Mouse (Mus musculus) spleen, embryonic (tissue): ENCODE measurements around the gene Jmjd1c.

ENCODE experiments used
- CTCF ChIA-PET: fragments of 350-600 bp; sonication (Branson Sonifier 250); formaldehyde crosslinking; loops from one replicate; lab custom pipeline; 2022; lab: Charles Lee

The Jmjd1c gene

GRCm38 (mm10) chr10:67095798-67096620, at the start of gene Jmjd1c:
TSS of gene Jmjd1c (plus strand) at chr10:67096125.
- CTCF ChIA-PET: no interaction called here

GRCm38 (mm10) chr10:67047712-67048645, 47.9 kb upstream of the Jmjd1c start:
- CTCF ChIA-PET: interaction anchor here (0.5 kb wide), 1 partner anchor 11 kb away, joined by 4 read pairs; no protein-coding TSS in a partner anchor

- CTCF ChIA-PET: no interaction called here
These were observed 46.9 kb upstream of the Jmjd1c start for GRCm38 (mm10) chr10:67048871-67049615.

- CTCF ChIA-PET: no interaction called here
These were observed 46.3 kb upstream of the Jmjd1c start for GRCm38 (mm10) chr10:67049621-67050020.

GRCm38 (mm10) chr10:67050766-67051165, 45.2 kb upstream of the Jmjd1c start:
- CTCF ChIA-PET: interaction anchor here (0.5 kb wide), 1 partner anchor 897 kb away, joined by 3 read pairs; no protein-coding TSS in a partner anchor

- CTCF ChIA-PET: interaction anchor here (0.7 kb wide), 1 partner anchor 10 kb away, joined by 4 read pairs; no protein-coding TSS in a partner anchor
These were observed 44.5 kb upstream of the Jmjd1c start for GRCm38 (mm10) chr10:67051466-67051865.

- CTCF ChIA-PET: interaction anchor here (0.7 kb wide), 1 partner anchor 51 kb away, joined by 3 read pairs; no protein-coding TSS in a partner anchor
These were observed 43.5 kb upstream of the Jmjd1c start for GRCm38 (mm10) chr10:67052429-67052828.

- CTCF ChIA-PET: no interaction called here
These were observed 42.5 kb upstream of the Jmjd1c start for GRCm38 (mm10) chr10:67053475-67053874.

GRCm38 (mm10) chr10:67055867-67056856, 39.8 kb upstream of the Jmjd1c start:
- CTCF ChIA-PET: interaction anchor here (0.6 kb wide), 2 partner anchors 24 to 104 kb away, joined by 3 to 6 read pairs; no protein-coding TSS in a partner anchor

GRCm38 (mm10) chr10:67057208-67057607, 38.7 kb upstream of the Jmjd1c start:
- CTCF ChIA-PET: interaction anchor here (0.6 kb wide), 1 partner anchor 9 kb away, joined by 12 read pairs; no protein-coding TSS in a partner anchor

- CTCF ChIA-PET: interaction anchor here (0.5 to 0.6 kb wide), 2 partner anchors 8 to 36 kb away, joined by 4 to 12 read pairs; no protein-coding TSS in a partner anchor
These were observed 38.2 kb upstream of the Jmjd1c start for GRCm38 (mm10) chr10:67057696-67058095.

- CTCF ChIA-PET: interaction anchor here (0.5 kb wide), 1 partner anchor 35 kb away, joined by 4 read pairs; no protein-coding TSS in a partner anchor
These were observed 37.6 kb upstream of the Jmjd1c start for GRCm38 (mm10) chr10:67058297-67058696.

GRCm38 (mm10) chr10:67058702-67059101, 37.2 kb upstream of the Jmjd1c start:
- CTCF ChIA-PET: no interaction called here

GRCm38 (mm10) chr10:67061367-67061801, 34.5 kb upstream of the Jmjd1c start:
- CTCF ChIA-PET: interaction anchor here (0.8 kb wide), 1 partner anchor 16 kb away, joined by 3 read pairs; no protein-coding TSS in a partner anchor

- CTCF ChIA-PET: no interaction called here
These were observed 34.1 kb upstream of the Jmjd1c start for GRCm38 (mm10) chr10:67061823-67062222.

GRCm38 (mm10) chr10:67065277-67065887, 30.5 kb upstream of the Jmjd1c start:
- CTCF ChIA-PET: interaction anchor here (0.6 kb wide), 1 partner anchor 21 kb away, joined by 5 read pairs; no protein-coding TSS in a partner anchor

- CTCF ChIA-PET: interaction anchor here (0.7 kb wide), 1 partner anchor 8 kb away, joined by 12 read pairs; no protein-coding TSS in a partner anchor
These were observed 30.0 kb upstream of the Jmjd1c start for GRCm38 (mm10) chr10:67065927-67066326.

- CTCF ChIA-PET: interaction anchor here (0.6 to 0.7 kb wide), 3 partner anchors 9 to 194 kb away, joined by 3 to 12 read pairs (median 4); no protein-coding TSS in a partner anchor
These were observed 29.5 kb upstream of the Jmjd1c start for GRCm38 (mm10) chr10:67066421-67066820.

GRCm38 (mm10) chr10:67069013-67069412, 26.9 kb upstream of the Jmjd1c start:
- CTCF ChIA-PET: no interaction called here
